8 mouse cellular contexts compared by ENCODE assay signal in genomic region chr8:92613486-92613885, GRCm38 (mm10).
DNase-seq lines count a peak whose midpoint lies in the region; TF ChIP-seq lines count a peak whose summit lies in the region.

No protein-coding gene starts in this region.

- H3K27ac ChIP-seq in layer of hippocampus, adult 2 months, result no peak overlapping the region

- no peak overlapping the region for H3K4me3 ChIP-seq in layer of hippocampus, adult 2 months

- peak; percentile 74 for TF ChIP-seq CTCF in layer of hippocampus, adult 2 months (conservative IDR thresholded peaks at IDR 0.05)

- DNase-seq in adrenal gland, postnatal 10 days, result peak; percentile 14
- no peak for DNase-seq in adrenal gland, adult 2 months
- no peak for DNase-seq in layer of hippocampus, adult 2 months (ENCODE audit: low spot score in 2 of 2)
- DNase-seq in layer of hippocampus, adult 9-10 months (ENCODE audit: low spot score), result no peak
- peak; percentile 53 for DNase-seq in embryo, embryonic 11 days
- peak; percentile 29 for DNase-seq in mesoderm, embryonic 11.5 days (ENCODE audit: low read depth, low spot score)
- DNase-seq in T-cell, adult 2 months (ENCODE audit: low spot score), result no peak
- DNase-seq in right cerebral cortex, postnatal 10 days (ENCODE audit: low spot score in 2 of 2), result no peak

Comparison
In these comparisons a context has a peak if more than half of its experiments do, and no peak if none do; other contexts are left out.
1. DNase-seq: peak in adrenal gland, postnatal 10 days (single experiment), embryo, embryonic 11 days (single experiment) and mesoderm, embryonic 11.5 days (single experiment); none in adrenal gland, adult 2 months (single experiment), layer of hippocampus, adult 2 months (0 of 2), layer of hippocampus, adult 9-10 months (single experiment), T-cell, adult 2 months (single experiment) and right cerebral cortex, postnatal 10 days (0 of 2).